Mouse (Mus musculus): ENCODE results near the gene Gm21822. TPM values are rescaled to one million over a fixed set of nuclear protein-coding genes. Genes with fewer than 3 reads are reported as not detected.
"Not testable (repeated sequence)": the region's sequence is repeated elsewhere in the genome, so short reads cannot be mapped to it uniquely, and the experiment has no call there.

The Gm21822 gene
- not detected in 2 replicates for total RNA-seq (2015; ENCODE audit: low replicate concordance)
- not detected in 2 replicates for total RNA-seq (2017; ENCODE audit: low replicate concordance)

- not testable (repeated sequence) for ATAC-seq (replicated peaks; ENCODE audit: low FRiP score, poor library complexity, severe bottlenecking)
Observed at GRCm38 (mm10) chrY:18654182-18654581, at the start of gene Gm21822. TSS of gene Gm21822 (plus strand) at chrY:18654482.
